Mouse (Mus musculus) small intestine, adult 2 months (tissue): ENCODE measurements around the gene H2-T22.

ENCODE experiments used
- CTCF ChIP-seq: fragments of 200-500 bp; IDR thresholded peaks from 2 replicates; pipeline ENCODE4 v1.5.1; 2012; ENCODE audit warnings: low read depth, mild to moderate bottlenecking, control low read depth, inconsistent platforms, low read length, moderate library complexity, mixed read lengths; ENCODE audit not compliant: insufficient replicate concordance, insufficient read length; ENCODE audit errors: extremely low read depth
- POLR2A ChIP-seq: fragments of 200-500 bp; IDR thresholded peaks from 2 replicates; pipeline ENCODE4 v1.6.1; 2012; ENCODE audit warnings: low read depth, mild to moderate bottlenecking, control low read depth, inconsistent platforms, low read length, moderate library complexity

GRCm38 (mm10) chr17:36017046-36017445 lies 25.5 kb downstream of the H2-T22 start:
- TF ChIP-seq CTCF (no peak), POLR2A (no peak)
